ENCODE assay signal across 21 mouse cellular contexts in the genomic region with DNA sequence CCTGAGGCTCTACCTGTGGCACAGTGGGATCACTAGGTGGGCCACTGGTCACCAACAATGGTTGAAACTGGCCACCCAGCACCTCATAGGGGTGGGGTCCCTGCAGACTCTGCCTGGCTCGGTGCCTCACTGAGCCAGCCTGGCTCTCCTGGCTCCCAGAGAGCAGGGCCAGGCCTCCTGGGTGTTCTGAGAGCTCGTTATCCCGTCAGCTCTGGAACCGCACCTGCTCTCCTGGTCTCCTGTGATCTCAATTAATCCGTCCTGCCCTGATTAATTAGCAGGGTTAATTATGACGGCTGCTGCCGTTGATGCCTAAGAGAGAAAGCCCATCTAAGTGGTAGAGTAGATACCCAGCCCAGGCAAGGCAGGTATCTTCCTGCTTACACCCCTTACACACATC.
DNase-seq lines count a peak whose midpoint lies in the region; ATAC-seq lines count a peak whose summit lies in the region.
"Had no signal": no experiment of that assay in that cellular context is flagged by ENCODE, and none has a peak within 500 bp of the region (broad histone marks: within the 10 kb centered on the region; RNA-seq: fewer than 3 reads in every experiment).

No protein-coding gene starts in this region.

- WGBS in embryonic facial prominence, embryonic 14.5 days: 73% methylated on average over 7 of the region's 7 CpGs
- 79% methylated on average over 7 of the region's 7 CpGs for WGBS in embryonic facial prominence, embryonic 10.5 days
- 61% methylated on average over 7 of the region's 7 CpGs for WGBS in hindbrain, embryonic 12.5 days
- WGBS in hindbrain, embryonic 11.5 days: 80% methylated on average over 7 of the region's 7 CpGs
- 45% methylated on average over 7 of the region's 7 CpGs for WGBS in midbrain, embryonic 16.5 days
- WGBS in midbrain, embryonic 11.5 days: 72% methylated on average over 7 of the region's 7 CpGs

- H3K4me2 ChIP-seq in embryonic facial prominence, embryonic 14.5 days (ENCODE audit: low read depth, low read length): no peak overlapping the region
- H3K4me2 ChIP-seq in hindbrain, embryonic 12.5 days (replicated peaks): no peak overlapping the region
- no peak overlapping the region for H3K4me2 ChIP-seq in hindbrain, embryonic 11.5 days (replicated peaks; ENCODE audit: low read depth, low read length)
- no peak overlapping the region for H3K4me2 ChIP-seq in midbrain, embryonic 16.5 days (ENCODE audit: low read length)
- H3K4me2 ChIP-seq in midbrain, embryonic 11.5 days: no peak overlapping the region
- H3K4me2 ChIP-seq: forebrain, embryonic 13.5 days; heart, embryonic 13.5 days; hindbrain, embryonic 15.5 days had no signal

- H3K4me3 ChIP-seq in embryonic facial prominence, embryonic 14.5 days (ENCODE audit: low read depth, low read length): no peak overlapping the region
- H3K4me3 ChIP-seq in embryonic facial prominence, embryonic 10.5 days: no peak overlapping the region
- no peak overlapping the region for H3K4me3 ChIP-seq in hindbrain, embryonic 12.5 days
- no peak overlapping the region for H3K4me3 ChIP-seq in hindbrain, embryonic 11.5 days (ENCODE audit: low read depth, low read length)
- H3K4me3 ChIP-seq in midbrain, embryonic 16.5 days (ENCODE audit: low read depth, low read length): no peak overlapping the region
- no peak overlapping the region for H3K4me3 ChIP-seq in midbrain, embryonic 11.5 days (ENCODE audit: low read depth, low read length)
- H3K4me3 ChIP-seq: forebrain, embryonic 13.5 days; heart, embryonic 13.5 days; hindbrain, embryonic 15.5 days had no signal

- no peaks in the 10 kb centered on the region for H3K27me3 ChIP-seq in embryonic facial prominence, embryonic 14.5 days (replicated peaks; ENCODE audit: control insufficient read depth, insufficient read depth, low read length)
- H3K27me3 ChIP-seq in embryonic facial prominence, embryonic 10.5 days (replicated peaks; ENCODE audit: low read depth, poor library complexity, severe bottlenecking): no peaks in the 10 kb centered on the region
- peaks cover 5% of the 10 kb centered on the region for H3K27me3 ChIP-seq in hindbrain, embryonic 12.5 days
- no peaks in the 10 kb centered on the region for H3K27me3 ChIP-seq in hindbrain, embryonic 11.5 days (ENCODE audit: control insufficient read depth, insufficient read depth, low read length)
- no peaks in the 10 kb centered on the region for H3K27me3 ChIP-seq in midbrain, embryonic 16.5 days (ENCODE audit: control insufficient read depth, insufficient read depth, low read depth, low read length)
- no peaks in the 10 kb centered on the region for H3K27me3 ChIP-seq in midbrain, embryonic 11.5 days (ENCODE audit: control insufficient read depth, insufficient read depth, low read length)
- H3K27me3 ChIP-seq: hindbrain, embryonic 15.5 days had no signal

- no peaks in the 10 kb centered on the region for H3K4me1 ChIP-seq in embryonic facial prominence, embryonic 14.5 days (ENCODE audit: control insufficient read depth, insufficient read depth, low read length)
- H3K4me1 ChIP-seq in embryonic facial prominence, embryonic 10.5 days: peaks cover under 1% of the 10 kb centered on the region
- peaks cover 4% of the 10 kb centered on the region; the same call in 1 of the 2 replicates for H3K4me1 ChIP-seq in hindbrain, embryonic 12.5 days
- H3K4me1 ChIP-seq in hindbrain, embryonic 11.5 days (replicated peaks; ENCODE audit: control insufficient read depth, insufficient read depth, low read length): no peaks in the 10 kb centered on the region
- no peaks in the 10 kb centered on the region for H3K4me1 ChIP-seq in midbrain, embryonic 16.5 days (ENCODE audit: control insufficient read depth, insufficient read depth, low read length)
- no peaks in the 10 kb centered on the region for H3K4me1 ChIP-seq in midbrain, embryonic 11.5 days (ENCODE audit: control insufficient read depth, insufficient read depth, low read length)
- H3K4me1 ChIP-seq: heart, embryonic 13.5 days had no signal

- peak; percentile 81 for ATAC-seq in embryonic facial prominence, embryonic 14.5 days (ENCODE audit: low read depth)
- ATAC-seq in hindbrain, embryonic 12.5 days (ENCODE audit: low FRiP score): 0 out of 2 replicates have a peak, but pooled peaks have one; percentile 42
- no peak for ATAC-seq in hindbrain, embryonic 11.5 days (ENCODE audit: low FRiP score)
- 0 out of 2 replicates have a peak, but pooled peaks have one; percentile 8 for ATAC-seq in midbrain, embryonic 16.5 days
- ATAC-seq in midbrain, embryonic 11.5 days (ENCODE audit: low FRiP score): no peak
- ATAC-seq: CD4-positive, CD25-positive, alpha-beta regulatory T cell, adult 4 months; forebrain, embryonic 13.5 days had no signal

- H3K27ac ChIP-seq in embryonic facial prominence, embryonic 14.5 days (replicated peaks; ENCODE audit: low read depth, low read length): no peak overlapping the region
- no peak overlapping the region for H3K27ac ChIP-seq in embryonic facial prominence, embryonic 10.5 days (replicated peaks)
- no peak overlapping the region for H3K27ac ChIP-seq in hindbrain, embryonic 12.5 days
- H3K27ac ChIP-seq in hindbrain, embryonic 11.5 days (ENCODE audit: low read depth, low read length): no peak overlapping the region
- no peak overlapping the region for H3K27ac ChIP-seq in midbrain, embryonic 16.5 days (ENCODE audit: low read length)
- no peak overlapping the region for H3K27ac ChIP-seq in midbrain, embryonic 11.5 days (ENCODE audit: low read depth, low read length)
- H3K27ac ChIP-seq: forebrain, embryonic 13.5 days; heart, embryonic 13.5 days; hindbrain, embryonic 15.5 days had no signal

- no peaks in the 10 kb centered on the region for H3K36me3 ChIP-seq in embryonic facial prominence, embryonic 14.5 days (ENCODE audit: control insufficient read depth, insufficient read depth, low read length)
- H3K36me3 ChIP-seq in embryonic facial prominence, embryonic 10.5 days (replicated peaks): no peaks in the 10 kb centered on the region
- no peaks in the 10 kb centered on the region for H3K36me3 ChIP-seq in hindbrain, embryonic 12.5 days
- H3K36me3 ChIP-seq in hindbrain, embryonic 11.5 days (ENCODE audit: control insufficient read depth, insufficient read depth, low read length): no peaks in the 10 kb centered on the region
- H3K36me3 ChIP-seq in midbrain, embryonic 16.5 days (ENCODE audit: control insufficient read depth, insufficient read depth, low read length): no peaks in the 10 kb centered on the region
- H3K36me3 ChIP-seq in midbrain, embryonic 11.5 days (ENCODE audit: control insufficient read depth, insufficient read depth, low read length): no peaks in the 10 kb centered on the region
- H3K36me3 ChIP-seq: G1E; heart, embryonic 13.5 days; hindbrain, embryonic 15.5 days had no signal

- no peak overlapping the region for H3K9ac ChIP-seq in embryonic facial prominence, embryonic 14.5 days (ENCODE audit: low read depth, low read length)
- no peak overlapping the region for H3K9ac ChIP-seq in hindbrain, embryonic 12.5 days
- H3K9ac ChIP-seq in hindbrain, embryonic 11.5 days (ENCODE audit: low read depth, low read length): no peak overlapping the region
- H3K9ac ChIP-seq in midbrain, embryonic 16.5 days (ENCODE audit: low read depth, low read length): no peak overlapping the region
- no peak overlapping the region for H3K9ac ChIP-seq in midbrain, embryonic 11.5 days (ENCODE audit: low read length)
- H3K9ac ChIP-seq: forebrain, embryonic 13.5 days; heart, embryonic 13.5 days; hindbrain, embryonic 15.5 days had no signal

- peak; percentile 23 for DNase-seq in embryonic facial prominence, embryonic 14.5 days (ENCODE audit: low spot score)
- no peak for DNase-seq in embryonic facial prominence, embryonic 10.5 days (ENCODE audit: low spot score)
- DNase-seq in hindbrain, embryonic 11.5 days (ENCODE audit: low spot score): no peak
- DNase-seq in midbrain, embryonic 11.5 days (ENCODE audit: low spot score, missing footprints): no peak
- DNase-seq in cerebellum, postnatal 14 days: no peak
- DNase-seq: adrenal gland, postnatal 10 days; B cell, adult 2 months; cerebellum, adult 11-12 months; cerebellum, adult 9-10 months; cerebellum, postnatal 36 days; gastrocnemius, postnatal 36 days; heart, adult 11 months; heart, postnatal 36 days; kidney, adult 11 months had no signal

- no peaks in the 10 kb centered on the region for H3K9me3 ChIP-seq in embryonic facial prominence, embryonic 14.5 days (ENCODE audit: control insufficient read depth, low read length)
- H3K9me3 ChIP-seq in embryonic facial prominence, embryonic 10.5 days: no peaks in the 10 kb centered on the region
- no peaks in the 10 kb centered on the region for H3K9me3 ChIP-seq in hindbrain, embryonic 12.5 days (replicated peaks)
- no peaks in the 10 kb centered on the region for H3K9me3 ChIP-seq in hindbrain, embryonic 11.5 days (ENCODE audit: control insufficient read depth, low read length)
- no peaks in the 10 kb centered on the region for H3K9me3 ChIP-seq in midbrain, embryonic 16.5 days (replicated peaks; ENCODE audit: control insufficient read depth, low read length, poor library complexity, severe bottlenecking)
- no peaks in the 10 kb centered on the region for H3K9me3 ChIP-seq in midbrain, embryonic 11.5 days (ENCODE audit: control insufficient read depth, low read length)
- H3K9me3 ChIP-seq: forebrain, embryonic 13.5 days; G1E; heart, embryonic 13.5 days; hindbrain, embryonic 15.5 days had no signal

Comparison
In these comparisons a context has a peak if more than half of its experiments do, and no peak if none do; other contexts are left out.
1. ATAC-seq: peak in embryonic facial prominence, embryonic 14.5 days (single experiment), hindbrain, embryonic 12.5 days (single experiment) and midbrain, embryonic 16.5 days (single experiment); none in hindbrain, embryonic 11.5 days (single experiment) and midbrain, embryonic 11.5 days (single experiment).